Mouse (Mus musculus) forebrain, embryonic 14.5 days (tissue): ENCODE measurements around the gene Wipi2. TPM values are rescaled to one million over a fixed set of nuclear protein-coding genes. Genes with fewer than 3 reads are reported as not detected.

Source experiments
- ATAC-seq: fragments of 200-750 bp; cut with Nextera tagmentation; 2 replicates; pipeline ENCODE4 v1.8.0; 2017; ENCODE audit warnings: mild to moderate bottlenecking, moderate library complexity
- DNase-seq: peaks from one replicate; pipeline ENCODE4 v3.0.0-alpha.2; 2015; ENCODE audit warnings: low spot score
- H3K27ac ChIP-seq: fragments of 300-500 bp; sonication (generic); 2 replicates; pipeline ENCODE4 v1.5.1; 2014; ENCODE audit warnings: low read depth, mild to moderate bottlenecking, control low read depth, low read length, moderate library complexity
- H3K27me3 ChIP-seq: fragments of 300-500 bp; sonication (generic); replicated peaks from 2 replicates; pipeline ENCODE4 v1.6.1; 2014; ENCODE audit warnings: low read length, control low read depth, mixed read lengths; ENCODE audit not compliant: control insufficient read depth, insufficient read depth
- H3K36me3 ChIP-seq: fragments of 300-500 bp; sonication (generic); 2 replicates; pipeline ENCODE4 v1.6.1; 2014; ENCODE audit warnings: low read length, control low read depth; ENCODE audit not compliant: control insufficient read depth, insufficient read depth
- H3K4me1 ChIP-seq: fragments of 300-500 bp; sonication (generic); 2 replicates; pipeline ENCODE4 v1.6.1; 2014; ENCODE audit warnings: antibody characterized with exemption, low read length, control low read depth; ENCODE audit not compliant: control insufficient read depth, insufficient read depth
- H3K4me2 ChIP-seq: fragments of 300-500 bp; sonication (generic); 2 replicates; pipeline ENCODE4 v1.6.1; 2014; ENCODE audit warnings: mild to moderate bottlenecking, control low read depth, low read length
- H3K4me3 ChIP-seq: fragments of 300-500 bp; sonication (generic); 2 replicates; pipeline ENCODE4 v1.5.1; 2014; ENCODE audit warnings: low read depth, low read length, control low read depth
- H3K9ac ChIP-seq: fragments of 300-500 bp; sonication (generic); 2 replicates; pipeline ENCODE4 v1.6.1; 2014; ENCODE audit warnings: mild to moderate bottlenecking, low read length, control low read depth, moderate library complexity
- H3K9me3 ChIP-seq: fragments of 300-500 bp; sonication (generic); replicated peaks from 2 replicates; pipeline ENCODE4 v1.6.1; 2016; ENCODE audit warnings: low read length, control low read depth, mixed read lengths; ENCODE audit not compliant: control insufficient read depth
- WGBS: fragments of 180-500 bp; shearing (Covaris S2); extraction: QIAGEN DNeasy Blood & Tissue Kit; methylation state at CpG from one replicate; pipeline ENCODE4 v1.1.7; 2014; 5-methylcytosine and 5-hydroxymethylcytosine counted together
- polyA plus RNA-seq: library from polyadenylated mRNA; unstranded; fragments of >200 nt; fragmentation: Nextera tagmentation; extraction: Ambion mirVana; gene quantifications from 2 replicates; pipeline ENCODE4 v1.2.1, GENCODE M21; 2014

Gene Wipi2
- polyA plus RNA-seq, 1 experiment from 2014 or later = 41.5 TPM

DNA sequence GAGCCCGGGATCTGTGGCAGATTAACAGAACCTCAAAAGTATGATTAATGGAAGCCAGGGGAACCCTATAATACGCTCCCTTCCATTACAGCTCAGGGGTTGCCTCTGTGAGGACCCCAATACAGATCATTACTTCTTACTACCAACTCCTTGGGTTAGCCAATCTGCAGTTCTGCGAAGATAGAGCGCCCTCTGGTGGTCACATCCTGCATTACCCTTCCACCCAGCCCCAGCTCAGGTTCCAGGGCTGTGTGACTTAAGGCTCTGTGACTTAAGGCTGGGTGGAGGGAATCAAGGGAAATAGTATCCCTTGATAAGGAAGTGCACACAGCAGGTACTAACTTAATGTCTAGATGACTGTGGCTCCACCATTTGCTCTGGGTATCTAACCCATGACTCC, 90.5 kb downstream of the Wipi2 start:
- peak; percentile 79 for DNase-seq
- H3K27me3 ChIP-seq = no peaks in the 10 kb centered on the region
- H3K9ac ChIP-seq = no peak overlapping the region
- no peak overlapping the region for H3K27ac ChIP-seq
- ATAC-seq = peak; percentile 38
- WGBS = 29% methylated on average over 4 of the region's 4 CpGs
- H3K36me3 ChIP-seq = peaks cover 56% of the 10 kb centered on the region
- no peak overlapping the region for H3K4me2 ChIP-seq
- H3K4me1 ChIP-seq = no peaks in the 10 kb centered on the region
- H3K9me3 ChIP-seq = no peaks in the 10 kb centered on the region
- H3K4me3 ChIP-seq = no peak overlapping the region

DNA sequence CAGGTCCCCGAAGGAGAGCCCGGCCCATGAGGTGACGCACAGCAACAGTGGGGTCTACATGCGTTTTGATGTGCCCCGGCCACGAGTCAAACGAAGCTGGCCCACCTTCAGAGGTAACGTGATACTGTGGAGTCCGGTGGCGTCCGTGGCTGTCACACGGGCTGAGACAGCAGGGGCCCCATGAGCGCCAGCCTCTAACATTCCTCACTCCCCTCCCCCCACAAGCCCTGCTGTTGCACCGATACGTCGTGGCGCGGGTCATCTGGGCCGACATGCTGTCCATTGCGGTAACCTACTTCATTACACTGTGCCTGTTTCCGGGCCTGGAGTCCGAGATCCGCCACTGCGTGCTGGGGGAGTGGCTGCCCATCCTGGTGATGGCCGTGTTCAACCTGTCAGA, 91.0 kb downstream of the Wipi2 start:
- Histone ChIP-seq H3K9ac (no peak overlapping the region), H3K9me3 (no peaks in the 10 kb centered on the region), H3K4me1 (no peaks in the 10 kb centered on the region), H3K27me3 (no peaks in the 10 kb centered on the region), H3K4me3 (no peak overlapping the region), H3K36me3 (peaks cover 55% of the 10 kb centered on the region), H3K27ac (no peak overlapping the region), H3K4me2 (no peak overlapping the region)
- 76% methylated on average over 25 of the region's 25 CpGs for WGBS
- 0 out of 2 replicates have a peak, but pooled peaks have one; percentile 6 for ATAC-seq
- DNase-seq = no peak

DNA sequence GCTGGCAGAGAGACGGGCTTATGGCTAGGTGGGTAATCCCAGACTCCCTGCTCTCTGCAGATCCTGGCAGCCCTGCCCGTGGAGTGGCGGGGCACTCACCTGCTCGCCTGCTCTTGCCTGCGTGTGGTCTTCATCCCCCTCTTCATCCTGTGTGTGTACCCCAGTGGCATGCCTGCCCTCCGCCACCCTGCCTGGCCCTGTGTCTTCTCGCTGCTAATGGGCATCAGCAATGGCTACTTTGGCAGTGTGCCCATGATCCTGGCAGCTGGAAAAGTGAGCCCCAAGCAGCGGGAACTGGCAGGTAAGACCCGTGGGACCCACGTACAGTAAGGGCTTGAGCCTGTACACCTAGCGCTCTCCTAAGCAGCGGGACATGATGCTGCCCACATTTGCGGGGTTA, 92.4 kb downstream of the Wipi2 start:
- H3K27ac ChIP-seq = no peak overlapping the region
- H3K9ac ChIP-seq = no peak overlapping the region
- H3K36me3 ChIP-seq = peaks cover 44% of the 10 kb centered on the region
- no peak for ATAC-seq
- no peak for DNase-seq
- no peaks in the 10 kb centered on the region for H3K4me1 ChIP-seq
- no peak overlapping the region for H3K4me3 ChIP-seq
- H3K9me3 ChIP-seq = no peaks in the 10 kb centered on the region
- no peak overlapping the region for H3K4me2 ChIP-seq
- no peaks in the 10 kb centered on the region for H3K27me3 ChIP-seq
- WGBS = 85% methylated on average over 12 of the region's 13 CpGs

Other genes starting within 250 kb of the Wipi2 start
- 1.8 and 2.8 TPM in 2 replicates for gene Foxk1, start 226.2 kb upstream of the Wipi2 start, polyA plus RNA-seq
- gene Ap5z1, start 163.8 kb upstream of the Wipi2 start, polyA plus RNA-seq = 9.4 and 14.3 TPM in 2 replicates
- gene Papolb, start 97.6 kb upstream of the Wipi2 start, polyA plus RNA-seq = 0.15 and 0.27 TPM in 2 replicates
- 5.9 and 10.0 TPM in 2 replicates for gene Radil, start 76.6 kb upstream of the Wipi2 start, polyA plus RNA-seq
- 71.9 and 75.1 TPM in 2 replicates for gene Mmd2, start 18.9 kb upstream of the Wipi2 start, polyA plus RNA-seq
- 50.4 and 69.7 TPM in 2 replicates for gene Slc29a4, start 64.8 kb downstream of the Wipi2 start, polyA plus RNA-seq
- 27.5 and 36.6 TPM in 2 replicates for gene Tnrc18, start 190.0 kb downstream of the Wipi2 start, polyA plus RNA-seq